Mouse (Mus musculus) forebrain, embryonic 14.5 days (tissue): ENCODE measurements around the gene Slc35b4. TPM values are rescaled to one million over a fixed set of nuclear protein-coding genes. Genes with fewer than 3 reads are reported as not detected.

ENCODE experiments used
- ATAC-seq: fragments of 200-750 bp; cut with Nextera tagmentation; 2 replicates; pipeline ENCODE4 v1.8.0; 2017; ENCODE audit warnings: mild to moderate bottlenecking, moderate library complexity
- DNase-seq: peaks from one replicate; pipeline ENCODE4 v3.0.0-alpha.2; 2015; ENCODE audit warnings: low spot score
- H3K27ac ChIP-seq: fragments of 300-500 bp; sonication (generic); 2 replicates; pipeline ENCODE4 v1.5.1; 2014; ENCODE audit warnings: low read depth, mild to moderate bottlenecking, control low read depth, low read length, moderate library complexity
- H3K27me3 ChIP-seq: fragments of 300-500 bp; sonication (generic); replicated peaks from 2 replicates; pipeline ENCODE4 v1.6.1; 2014; ENCODE audit warnings: low read length, control low read depth, mixed read lengths; ENCODE audit not compliant: control insufficient read depth, insufficient read depth
- H3K36me3 ChIP-seq: fragments of 300-500 bp; sonication (generic); 2 replicates; pipeline ENCODE4 v1.6.1; 2014; ENCODE audit warnings: low read length, control low read depth; ENCODE audit not compliant: control insufficient read depth, insufficient read depth
- H3K4me1 ChIP-seq: fragments of 300-500 bp; sonication (generic); 2 replicates; pipeline ENCODE4 v1.6.1; 2014; ENCODE audit warnings: antibody characterized with exemption, low read length, control low read depth; ENCODE audit not compliant: control insufficient read depth, insufficient read depth
- H3K4me2 ChIP-seq: fragments of 300-500 bp; sonication (generic); 2 replicates; pipeline ENCODE4 v1.6.1; 2014; ENCODE audit warnings: mild to moderate bottlenecking, control low read depth, low read length
- H3K4me3 ChIP-seq: fragments of 300-500 bp; sonication (generic); 2 replicates; pipeline ENCODE4 v1.5.1; 2014; ENCODE audit warnings: low read depth, low read length, control low read depth
- H3K9ac ChIP-seq: fragments of 300-500 bp; sonication (generic); 2 replicates; pipeline ENCODE4 v1.6.1; 2014; ENCODE audit warnings: mild to moderate bottlenecking, low read length, control low read depth, moderate library complexity
- H3K9me3 ChIP-seq: fragments of 300-500 bp; sonication (generic); replicated peaks from 2 replicates; pipeline ENCODE4 v1.6.1; 2016; ENCODE audit warnings: low read length, control low read depth, mixed read lengths; ENCODE audit not compliant: control insufficient read depth
- WGBS: fragments of 180-500 bp; shearing (Covaris S2); extraction: QIAGEN DNeasy Blood & Tissue Kit; methylation state at CpG from one replicate; pipeline ENCODE4 v1.1.7; 2014; 5-methylcytosine and 5-hydroxymethylcytosine counted together
- polyA plus RNA-seq: library from polyadenylated mRNA; unstranded; fragments of >200 nt; fragmentation: Nextera tagmentation; extraction: Ambion mirVana; gene quantifications from 2 replicates; pipeline ENCODE4 v1.2.1, GENCODE M21; 2014

The Slc35b4 gene
- polyA plus RNA-seq, 1 experiment from 2014 or later: 43.8 TPM

DNA sequence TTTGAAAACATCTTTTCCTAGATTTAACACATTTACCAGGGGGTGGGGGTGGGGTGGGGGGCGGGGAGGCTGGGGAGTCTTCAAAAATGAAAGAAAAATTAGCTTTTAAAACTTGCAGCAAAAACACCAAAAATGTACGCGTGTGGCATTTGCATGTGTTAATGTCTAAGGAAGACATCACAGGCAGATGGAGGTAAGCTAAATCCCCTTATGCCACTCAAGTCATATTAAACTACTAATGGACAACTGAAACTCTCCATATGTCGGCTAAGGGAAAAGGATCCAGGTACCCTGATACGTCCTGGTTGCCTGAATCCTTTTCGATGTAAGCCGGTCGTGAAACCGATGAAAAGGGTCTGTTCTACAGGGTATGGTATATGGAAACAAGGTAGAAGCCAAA lies 27.8 kb downstream of the Slc35b4 start:
- Histone ChIP-seq H3K9me3 (no peaks in the 10 kb centered on the region), H3K4me1 (peaks cover 24% of the 10 kb centered on the region), H3K27me3 (no peaks in the 10 kb centered on the region), H3K4me2 (no peak overlapping the region), H3K27ac (peak overlapping the region; percentile 66), H3K9ac (no peak overlapping the region), H3K36me3 (no peaks in the 10 kb centered on the region), H3K4me3 (no peak overlapping the region)
- WGBS: 78% methylated on average over 9 of the region's 9 CpGs
- no peak for ATAC-seq
- DNase-seq: peak; percentile 53

DNA sequence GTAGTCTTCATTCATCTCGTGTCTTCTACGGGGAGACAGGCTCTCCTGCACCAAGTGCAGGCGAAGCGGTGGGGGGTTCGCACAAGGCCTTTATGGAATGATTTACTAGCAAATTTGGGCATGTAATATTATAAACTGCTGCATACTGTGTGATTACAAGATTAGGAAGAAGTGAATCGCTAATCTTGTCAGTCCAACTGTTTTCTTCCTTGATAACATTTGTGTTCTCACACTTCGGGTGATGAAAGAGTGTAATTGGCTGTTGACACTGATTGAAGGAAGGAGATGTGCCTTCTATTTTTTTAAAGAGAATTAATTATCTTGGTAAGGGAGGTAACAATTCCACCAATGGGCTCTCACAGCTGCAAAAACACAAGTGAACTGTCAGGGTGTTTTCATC lies 28.3 kb downstream of the Slc35b4 start:
- Histone ChIP-seq H3K9me3 (no peaks in the 10 kb centered on the region), H3K27me3 (no peaks in the 10 kb centered on the region), H3K36me3 (no peaks in the 10 kb centered on the region), H3K9ac (no peak overlapping the region), H3K27ac (peak overlapping the region; percentile 66), H3K4me1 (peaks cover 20% of the 10 kb centered on the region), H3K4me2 (no peak overlapping the region), H3K4me3 (no peak overlapping the region)
- peak; percentile 74 for DNase-seq
- WGBS: 63% methylated on average over 7 of the region's 7 CpGs
- ATAC-seq: peak; percentile 52

DNA sequence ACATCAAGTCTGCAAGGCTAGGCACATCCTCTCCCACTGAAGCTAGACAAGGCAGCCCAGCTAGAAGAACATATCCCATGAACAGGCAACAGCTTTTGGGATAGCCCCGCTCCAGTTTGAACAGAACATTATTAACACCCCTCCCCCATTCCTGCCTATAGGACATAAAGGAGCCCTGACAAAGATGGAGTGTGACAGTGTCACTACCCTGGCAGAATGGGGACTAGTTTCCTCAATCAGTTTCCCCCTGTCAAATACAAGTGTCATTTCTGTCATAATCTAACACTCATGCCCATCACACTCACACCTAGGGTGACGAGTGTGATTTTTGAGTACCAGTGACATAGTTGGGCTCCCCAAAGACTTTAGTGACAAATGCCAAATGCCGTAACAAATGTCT lies 28.9 kb downstream of the Slc35b4 start:
- peak overlapping the region; percentile 66 for H3K27ac ChIP-seq
- H3K4me1 ChIP-seq: peaks cover 14% of the 10 kb centered on the region
- ATAC-seq (peak; percentile 42; the same call in 1 of the 2 replicates), DNase-seq (peak; percentile 56)
- no peaks in the 10 kb centered on the region for H3K36me3 ChIP-seq
- 84% methylated on average over 3 of the region's 3 CpGs for WGBS
- no peaks in the 10 kb centered on the region for H3K27me3 ChIP-seq
- H3K9ac ChIP-seq: no peak overlapping the region
- no peaks in the 10 kb centered on the region for H3K9me3 ChIP-seq
- H3K4me2 ChIP-seq: no peak overlapping the region
- H3K4me3 ChIP-seq: no peak overlapping the region

DNA sequence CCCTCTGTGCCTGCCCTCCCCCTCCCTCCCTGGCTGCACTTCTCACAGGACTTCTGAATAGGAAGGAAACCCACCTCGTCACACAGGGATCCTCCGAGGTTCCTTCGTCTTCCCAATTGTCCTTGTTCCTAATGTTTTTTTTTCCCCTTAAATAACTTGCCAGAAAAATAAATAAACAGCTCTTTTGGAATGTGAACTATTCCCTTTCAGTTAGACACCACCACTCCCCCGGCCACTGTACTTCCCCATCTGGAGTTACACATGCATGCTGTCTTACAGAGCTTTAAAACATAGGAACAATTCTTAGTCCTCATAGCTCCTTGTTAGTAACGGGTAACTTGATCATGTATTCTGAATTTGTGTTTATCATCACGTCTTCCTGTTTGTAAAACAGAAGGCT lies 30.9 kb downstream of the Slc35b4 start:
- H3K9ac ChIP-seq: no peak overlapping the region
- WGBS: 80% methylated on average over 6 of the region's 6 CpGs
- no peak overlapping the region for H3K4me3 ChIP-seq
- no peak overlapping the region for H3K4me2 ChIP-seq
- H3K4me1 ChIP-seq: peaks cover 9% of the 10 kb centered on the region; the same call in 1 of the 2 replicates
- no peaks in the 10 kb centered on the region for H3K27me3 ChIP-seq
- H3K9me3 ChIP-seq: no peaks in the 10 kb centered on the region
- no peaks in the 10 kb centered on the region for H3K36me3 ChIP-seq
- ATAC-seq: no peak
- no peak overlapping the region for H3K27ac ChIP-seq
- DNase-seq: no peak

DNA sequence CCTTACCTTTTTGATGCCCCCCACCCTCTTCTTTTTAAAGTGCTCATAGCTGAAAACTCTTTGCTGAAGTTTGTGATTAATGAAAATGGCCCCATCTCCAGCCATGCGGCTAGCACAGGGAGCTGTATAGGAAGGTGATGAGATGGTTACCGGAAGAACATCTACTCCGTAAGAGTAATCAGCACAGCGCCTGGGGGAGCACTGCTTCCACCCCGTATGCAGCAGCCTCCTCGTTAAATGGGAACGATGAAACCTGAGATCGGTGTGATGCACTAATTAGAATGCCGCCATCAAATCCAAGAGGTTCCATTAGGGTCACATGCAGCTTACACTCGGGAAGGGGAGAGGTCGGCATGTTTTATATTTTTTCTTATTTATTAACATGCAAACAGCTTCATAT lies 34.0 kb downstream of the Slc35b4 start:
- Histone ChIP-seq H3K4me3 (no peak overlapping the region), H3K9ac (no peak overlapping the region), H3K9me3 (no peaks in the 10 kb centered on the region), H3K27me3 (no peaks in the 10 kb centered on the region), H3K4me1 (no peaks in the 10 kb centered on the region), H3K27ac (no peak overlapping the region), H3K4me2 (no peak overlapping the region), H3K36me3 (no peaks in the 10 kb centered on the region)
- 51% methylated on average over 11 of the region's 11 CpGs for WGBS
- ATAC-seq (no peak), DNase-seq (no peak)

DNA sequence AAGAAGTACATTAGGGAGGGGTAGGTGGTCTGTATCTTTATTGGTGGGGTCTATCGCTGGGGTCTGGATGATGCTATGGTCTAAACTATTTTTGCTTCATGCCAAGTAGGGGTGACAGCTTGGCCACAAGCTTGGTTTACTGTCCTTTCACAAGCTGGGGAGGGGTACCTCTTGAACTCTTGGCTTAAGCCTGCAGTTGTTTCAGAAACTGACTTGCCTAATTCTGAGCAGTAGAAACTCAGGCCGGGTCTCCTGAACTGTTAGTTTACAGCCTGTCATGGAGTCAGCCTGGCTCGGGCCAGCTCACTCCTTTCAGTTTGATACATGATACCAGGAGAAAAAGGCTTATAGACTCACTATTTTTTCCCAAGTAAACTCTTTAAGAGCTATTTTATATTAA lies 38.5 kb downstream of the Slc35b4 start:
- DNase-seq (no peak), ATAC-seq (no peak)
- Histone ChIP-seq H3K27ac (no peak overlapping the region), H3K4me1 (no peaks in the 10 kb centered on the region), H3K9me3 (no peaks in the 10 kb centered on the region), H3K4me2 (no peak overlapping the region), H3K9ac (no peak overlapping the region), H3K27me3 (no peaks in the 10 kb centered on the region), H3K36me3 (no peaks in the 10 kb centered on the region), H3K4me3 (no peak overlapping the region)
- WGBS: 96% methylated on average over 3 of the region's 3 CpGs

DNA sequence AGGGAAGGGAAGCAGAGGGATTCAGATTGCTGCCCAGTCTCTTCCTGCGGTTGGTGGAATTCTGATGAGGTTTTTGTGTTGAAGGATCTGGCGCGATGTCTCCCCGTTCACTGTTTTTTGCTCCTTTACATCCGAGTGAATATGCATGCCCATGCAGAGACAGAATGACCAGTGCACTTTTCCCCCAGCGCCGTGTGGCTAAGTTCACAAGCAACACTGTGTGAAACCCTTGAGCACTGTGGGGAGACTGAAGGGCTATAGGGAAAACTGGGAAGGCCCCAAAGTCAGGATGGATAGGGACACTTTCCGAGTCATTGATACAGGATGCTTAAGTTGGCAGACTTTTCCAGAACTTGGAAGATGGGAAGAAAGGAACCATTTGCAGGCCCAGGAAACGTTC lies 44.5 kb downstream of the Slc35b4 start:
- no peaks in the 10 kb centered on the region for H3K27me3 ChIP-seq
- no peaks in the 10 kb centered on the region for H3K9me3 ChIP-seq
- no peak overlapping the region for H3K4me3 ChIP-seq
- DNase-seq (no peak), ATAC-seq (no peak)
- no peak overlapping the region for H3K27ac ChIP-seq
- 95% methylated on average over 9 of the region's 9 CpGs for WGBS
- no peak overlapping the region for H3K4me2 ChIP-seq
- no peak overlapping the region for H3K9ac ChIP-seq
- H3K36me3 ChIP-seq: no peaks in the 10 kb centered on the region
- no peaks in the 10 kb centered on the region for H3K4me1 ChIP-seq

DNA sequence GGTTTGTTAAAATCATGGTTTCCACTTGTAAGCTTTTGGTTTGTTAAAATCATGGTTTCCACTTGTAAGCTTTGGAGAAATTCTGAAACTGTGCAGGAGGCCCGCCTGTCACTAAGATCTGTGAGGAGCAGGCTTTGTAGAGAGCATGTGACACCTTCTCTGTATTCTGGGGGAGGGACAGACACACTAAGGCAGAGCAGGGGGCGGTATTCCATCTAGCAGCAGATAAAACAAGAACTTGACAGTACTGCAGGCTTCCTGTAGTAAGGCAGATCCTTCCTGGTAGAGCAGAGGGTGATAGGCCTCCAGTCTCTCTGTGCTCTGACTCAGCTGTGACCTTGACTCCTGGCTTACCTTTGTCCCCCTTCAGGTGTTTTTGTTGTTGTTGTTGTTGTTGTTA lies 47.6 kb downstream of the Slc35b4 start:
- H3K9ac ChIP-seq: no peak overlapping the region
- no peak overlapping the region for H3K4me3 ChIP-seq
- H3K27me3 ChIP-seq: no peaks in the 10 kb centered on the region
- no peaks in the 10 kb centered on the region for H3K4me1 ChIP-seq
- H3K4me2 ChIP-seq: no peak overlapping the region
- H3K27ac ChIP-seq: no peak overlapping the region
- H3K36me3 ChIP-seq: no peaks in the 10 kb centered on the region
- no peak for ATAC-seq
- no peaks in the 10 kb centered on the region for H3K9me3 ChIP-seq
- WGBS: 76% methylated on average over 2 of the region's 2 CpGs
- DNase-seq: no peak

DNA sequence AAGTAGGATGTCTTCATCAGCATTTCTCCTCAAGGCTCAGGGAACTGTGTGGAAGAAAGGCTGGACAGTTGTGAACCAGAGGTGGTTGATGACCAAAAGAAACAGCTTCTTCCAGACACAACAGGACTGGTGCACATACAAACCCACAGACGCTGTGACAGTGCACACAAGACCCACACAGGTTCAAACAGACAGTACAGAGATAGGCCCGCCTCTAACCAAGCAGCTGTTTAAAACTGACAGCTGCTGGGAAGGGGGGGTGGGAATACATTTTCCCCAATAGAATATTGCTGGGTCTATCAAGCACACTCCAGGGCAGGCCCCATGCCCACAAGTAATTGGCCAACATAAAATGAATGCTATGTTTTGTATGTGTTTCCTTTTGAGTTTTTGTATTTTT lies 52.5 kb downstream of the Slc35b4 start:
- no peak overlapping the region for H3K9ac ChIP-seq
- no peak overlapping the region for H3K4me3 ChIP-seq
- 91% methylated on average over 2 of the region's 2 CpGs for WGBS
- ATAC-seq (no peak), DNase-seq (no peak)
- no peak overlapping the region for H3K27ac ChIP-seq
- no peaks in the 10 kb centered on the region for H3K36me3 ChIP-seq
- H3K4me2 ChIP-seq: no peak overlapping the region
- H3K4me1 ChIP-seq: no peaks in the 10 kb centered on the region
- no peaks in the 10 kb centered on the region for H3K27me3 ChIP-seq
- no peaks in the 10 kb centered on the region for H3K9me3 ChIP-seq
